Mouse (Mus musculus): ENCODE measurements at regions not wholly inside any gene's neighbourhood (a gene's known extent, or its start where the extent isn't known, plus 50 kb on each side); places are given as distances from the start of the nearest gene placed in this dataset.

DNA sequence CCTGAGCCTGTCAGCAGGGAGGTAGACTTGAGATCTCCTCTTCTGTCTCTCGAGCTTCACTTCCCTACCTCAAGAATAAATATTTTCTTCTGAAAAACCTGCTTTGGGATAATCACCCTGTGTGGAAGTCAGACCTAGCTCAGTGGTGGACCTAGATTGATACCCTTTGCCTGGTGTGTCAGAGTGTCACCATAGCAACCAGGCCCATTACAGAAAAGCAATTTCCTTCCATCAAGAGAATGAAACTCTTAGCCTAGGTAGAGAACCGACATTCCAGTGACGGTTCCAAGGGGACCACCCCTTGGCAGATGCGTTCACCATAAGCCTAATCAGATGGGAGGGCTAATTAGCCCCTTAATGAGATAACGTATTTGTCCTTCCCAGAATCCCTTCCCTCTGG lies 389.9 kb downstream of the Adam3 start:
- Histone ChIP-seq H3K36me3 (ENCODE audit: control insufficient read depth, insufficient read depth, low read length) (no peaks in the 10 kb centered on the region), H3K9me3 (ENCODE audit: control insufficient read depth, low read length) (no peaks in the 10 kb centered on the region), H3K27ac (ENCODE audit: low read depth, low read length) (no peak overlapping the region), H3K4me1 (replicated peaks; ENCODE audit: control insufficient read depth, insufficient read depth, low read length) (no peaks in the 10 kb centered on the region), H3K9ac (ENCODE audit: low read length) (no peak overlapping the region), H3K4me2 (ENCODE audit: low read depth, low read length, severe bottlenecking) (no peak overlapping the region), H3K4me3 (ENCODE audit: low read depth, low read length) (no peak overlapping the region), H3K27me3 (ENCODE audit: control insufficient read depth, insufficient read depth, low read length) (no peaks in the 10 kb centered on the region)
- 47% methylated on average over 5 of the region's 5 CpGs for WGBS
- DNase-seq (ENCODE audit: low spot score) (no peak), ATAC-seq (replicated peaks; ENCODE audit: low FRiP score) (no peak)

- DNase-seq (ENCODE audit: low spot score) (no peak), ATAC-seq (replicated peaks; ENCODE audit: low FRiP score) (no peak)
- Histone ChIP-seq H3K27me3 (ENCODE audit: control insufficient read depth, insufficient read depth, low read length) (no peaks in the 10 kb centered on the region), H3K4me1 (replicated peaks; ENCODE audit: control insufficient read depth, insufficient read depth, low read length) (no peaks in the 10 kb centered on the region), H3K9ac (ENCODE audit: low read length) (no peak overlapping the region), H3K27ac (ENCODE audit: low read depth, low read length) (no peak overlapping the region), H3K4me3 (ENCODE audit: low read depth, low read length) (no peak overlapping the region), H3K36me3 (ENCODE audit: control insufficient read depth, insufficient read depth, low read length) (no peaks in the 10 kb centered on the region), H3K4me2 (ENCODE audit: low read depth, low read length, severe bottlenecking) (no peak overlapping the region), H3K9me3 (ENCODE audit: control insufficient read depth, low read length) (no peaks in the 10 kb centered on the region)
- WGBS, result 85% methylated on average over 4 of the region's 4 CpGs
Observed at GRCm38 (mm10) chr8:24333705-24334104, 391.9 kb downstream of the Adam3 start.

- DNase-seq (ENCODE audit: low spot score), result no peak
- H3K4me2 ChIP-seq (ENCODE audit: low read depth, low read length, severe bottlenecking), result no peak overlapping the region
- WGBS, result 67% methylated on average over 4 of the region's 4 CpGs
- H3K27me3 ChIP-seq (ENCODE audit: control insufficient read depth, insufficient read depth, low read length), result no peaks in the 10 kb centered on the region
- no peaks in the 10 kb centered on the region for H3K4me1 ChIP-seq (replicated peaks; ENCODE audit: control insufficient read depth, insufficient read depth, low read length)
- no peak for ATAC-seq (replicated peaks; ENCODE audit: low FRiP score)
- no peaks in the 10 kb centered on the region for H3K36me3 ChIP-seq (ENCODE audit: control insufficient read depth, insufficient read depth, low read length)
- no peak overlapping the region for H3K9ac ChIP-seq (ENCODE audit: low read length)
- H3K27ac ChIP-seq (ENCODE audit: low read depth, low read length), result no peak overlapping the region
- H3K4me3 ChIP-seq (ENCODE audit: low read depth, low read length), result no peak overlapping the region
- no peaks in the 10 kb centered on the region for H3K9me3 ChIP-seq (ENCODE audit: control insufficient read depth, low read length)
Observed at GRCm38 (mm10) chr8:24310893-24311292, 414.8 kb downstream of the Adam3 start.

DNA sequence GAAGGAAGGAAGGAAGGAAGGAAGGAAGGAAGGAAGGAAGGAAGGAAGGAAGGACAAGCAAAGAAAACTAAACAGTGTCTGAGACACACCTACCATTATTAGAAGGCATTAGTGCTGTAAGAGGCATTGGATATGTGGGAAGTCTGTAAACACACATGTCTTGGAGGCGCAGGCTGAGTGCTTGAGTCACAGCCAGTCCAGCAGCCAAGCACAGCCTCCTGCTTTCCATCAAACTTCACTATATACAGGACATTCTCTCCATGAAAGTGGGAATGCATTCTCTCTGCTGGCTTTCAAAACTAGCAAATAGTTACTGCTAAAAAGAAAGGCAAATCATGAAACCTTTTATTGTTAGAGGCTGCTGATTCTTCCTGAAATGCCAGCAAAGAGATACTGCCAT lies 431.1 kb downstream of the Adam3 start:
- no peaks in the 10 kb centered on the region for H3K27me3 ChIP-seq (ENCODE audit: control insufficient read depth, insufficient read depth, low read length)
- H3K9ac ChIP-seq (ENCODE audit: low read length), result no peak overlapping the region
- ATAC-seq (replicated peaks; ENCODE audit: low FRiP score) (no peak), DNase-seq (ENCODE audit: low spot score) (no peak)
- no peak overlapping the region for H3K4me2 ChIP-seq (ENCODE audit: low read depth, low read length, severe bottlenecking)
- WGBS, result 86% methylated on average over 1 of the region's 1 CpGs
- 0 out of 2 replicates have a peak, but pooled peaks cover 2% of the 10 kb centered on the region for H3K4me1 ChIP-seq (replicated peaks; ENCODE audit: control insufficient read depth, insufficient read depth, low read length)
- H3K4me3 ChIP-seq (ENCODE audit: low read depth, low read length), result no peak overlapping the region
- H3K9me3 ChIP-seq (ENCODE audit: control insufficient read depth, low read length), result no peaks in the 10 kb centered on the region
- no peaks in the 10 kb centered on the region for H3K36me3 ChIP-seq (ENCODE audit: control insufficient read depth, insufficient read depth, low read length)
- H3K27ac ChIP-seq (ENCODE audit: low read depth, low read length), result no peak overlapping the region

- ATAC-seq (replicated peaks; ENCODE audit: low FRiP score) (no peak), DNase-seq (ENCODE audit: low spot score) (no peak)
- H3K9ac ChIP-seq (ENCODE audit: low read length), result no peak overlapping the region
- H3K4me1 ChIP-seq (replicated peaks; ENCODE audit: control insufficient read depth, insufficient read depth, low read length), result no peaks in the 10 kb centered on the region
- WGBS, result 92% methylated on average over 6 of the region's 6 CpGs
- H3K27me3 ChIP-seq (ENCODE audit: control insufficient read depth, insufficient read depth, low read length), result no peaks in the 10 kb centered on the region
- H3K4me2 ChIP-seq (ENCODE audit: low read depth, low read length, severe bottlenecking), result no peak overlapping the region
- H3K4me3 ChIP-seq (ENCODE audit: low read depth, low read length), result no peak overlapping the region
- H3K27ac ChIP-seq (ENCODE audit: low read depth, low read length), result no peak overlapping the region
- no peaks in the 10 kb centered on the region for H3K9me3 ChIP-seq (ENCODE audit: control insufficient read depth, low read length)
- H3K36me3 ChIP-seq (ENCODE audit: control insufficient read depth, insufficient read depth, low read length), result no peaks in the 10 kb centered on the region
Observed at GRCm38 (mm10) chr8:24287861-24288260, 437.8 kb downstream of the Adam3 start.

DNA sequence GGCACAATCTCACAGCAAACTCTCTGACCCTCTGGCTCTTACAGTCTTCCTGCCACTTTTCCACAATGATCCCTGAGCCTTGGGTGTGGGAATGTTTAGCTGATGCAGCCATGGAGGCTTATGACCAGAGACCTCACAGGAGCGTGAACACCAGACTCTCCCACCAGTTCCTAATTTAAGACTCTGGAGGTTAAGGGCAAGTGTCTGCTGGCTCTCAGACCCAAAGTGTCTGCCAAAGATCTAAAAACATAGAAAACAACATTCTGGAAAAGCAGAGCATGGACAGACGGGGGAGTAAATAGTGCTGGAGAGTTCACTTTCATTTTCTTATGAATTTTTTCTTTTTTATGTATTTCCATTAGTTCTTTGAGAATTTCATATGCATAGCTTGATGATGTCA lies 440.7 kb downstream of the Adam3 start:
- no peak overlapping the region for H3K9ac ChIP-seq (ENCODE audit: low read length)
- H3K9me3 ChIP-seq (ENCODE audit: control insufficient read depth, low read length), result no peaks in the 10 kb centered on the region
- H3K27me3 ChIP-seq (ENCODE audit: control insufficient read depth, insufficient read depth, low read length), result no peaks in the 10 kb centered on the region
- ATAC-seq (replicated peaks; ENCODE audit: low FRiP score), result no peak
- H3K4me2 ChIP-seq (ENCODE audit: low read depth, low read length, severe bottlenecking), result no peak overlapping the region
- H3K27ac ChIP-seq (ENCODE audit: low read depth, low read length), result no peak overlapping the region
- WGBS, result 86% methylated on average over 2 of the region's 2 CpGs
- no peak overlapping the region for H3K4me3 ChIP-seq (ENCODE audit: low read depth, low read length)
- no peaks in the 10 kb centered on the region for H3K36me3 ChIP-seq (ENCODE audit: control insufficient read depth, insufficient read depth, low read length)
- no peak for DNase-seq (ENCODE audit: low spot score)
- no peaks in the 10 kb centered on the region for H3K4me1 ChIP-seq (replicated peaks; ENCODE audit: control insufficient read depth, insufficient read depth, low read length)

DNA sequence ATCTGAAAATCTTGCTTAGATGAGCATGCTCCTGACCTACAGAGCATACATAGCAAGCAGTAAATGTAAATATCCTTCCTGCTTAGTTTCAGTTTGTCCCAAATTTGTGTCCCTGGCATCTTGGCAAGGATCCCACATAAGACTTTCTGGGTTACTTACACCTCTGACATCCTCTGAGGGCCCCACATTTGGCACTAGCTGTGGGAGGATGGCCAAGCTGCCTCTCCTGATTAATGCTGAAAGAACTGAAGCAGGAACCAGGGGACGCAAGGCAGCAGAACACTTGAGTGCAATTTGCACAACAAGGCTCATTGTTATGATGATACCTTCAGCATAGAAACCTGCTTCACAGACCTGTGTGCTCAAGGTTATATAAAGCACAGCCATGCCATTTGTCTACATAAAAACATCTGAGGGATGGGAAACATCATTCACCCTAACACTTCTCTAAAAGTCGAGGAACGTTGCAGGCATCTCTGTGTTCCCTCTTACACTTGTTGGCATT lies 441.7 kb downstream of the Adam3 start:
- Histone ChIP-seq H3K4me1 (replicated peaks; ENCODE audit: control insufficient read depth, insufficient read depth, low read length) (no peaks in the 10 kb centered on the region), H3K27ac (ENCODE audit: low read depth, low read length) (no peak overlapping the region), H3K27me3 (ENCODE audit: control insufficient read depth, insufficient read depth, low read length) (no peaks in the 10 kb centered on the region), H3K4me3 (ENCODE audit: low read depth, low read length) (no peak overlapping the region), H3K9ac (ENCODE audit: low read length) (no peak overlapping the region), H3K4me2 (ENCODE audit: low read depth, low read length, severe bottlenecking) (no peak overlapping the region), H3K36me3 (ENCODE audit: control insufficient read depth, insufficient read depth, low read length) (no peaks in the 10 kb centered on the region), H3K9me3 (ENCODE audit: control insufficient read depth, low read length) (no peaks in the 10 kb centered on the region)
- 82% methylated on average over 3 of the region's 3 CpGs for WGBS
- no peak for DNase-seq (ENCODE audit: low spot score)
- ATAC-seq (replicated peaks; ENCODE audit: low FRiP score), result no peak

GRCm38 (mm10) chr8:24280296-24280695 lies 445.4 kb downstream of the Adam3 start:
- WGBS, result 86% methylated on average over 4 of the region's 4 CpGs
- no peak overlapping the region for H3K27ac ChIP-seq (ENCODE audit: low read depth, low read length)

DNA sequence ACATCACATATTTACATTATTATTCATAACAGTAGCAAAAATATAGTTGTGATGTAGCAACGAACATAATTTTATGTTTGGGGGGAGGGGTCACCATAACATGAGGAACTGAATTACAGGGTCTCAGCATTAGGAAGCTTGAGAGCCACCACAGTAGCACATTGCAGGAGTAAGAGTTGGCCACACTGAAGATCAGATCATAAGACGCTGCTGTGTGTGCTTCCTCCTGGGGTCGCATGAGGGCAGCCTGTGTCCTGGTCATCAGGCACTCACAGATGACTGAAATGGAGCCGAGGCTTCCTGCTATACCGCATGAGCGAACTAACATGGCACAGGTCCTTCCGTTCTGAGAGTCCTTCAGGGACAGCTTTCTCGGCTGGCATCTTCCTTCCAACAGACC lies 447.3 kb downstream of the Adam3 start:
- no peaks in the 10 kb centered on the region for H3K9me3 ChIP-seq (ENCODE audit: control insufficient read depth, low read length)
- no peak overlapping the region for H3K9ac ChIP-seq (ENCODE audit: low read length)
- no peaks in the 10 kb centered on the region for H3K36me3 ChIP-seq (ENCODE audit: control insufficient read depth, insufficient read depth, low read length)
- ATAC-seq (replicated peaks; ENCODE audit: low FRiP score) (no peak), DNase-seq (ENCODE audit: low spot score) (no peak)
- no peak overlapping the region for H3K4me2 ChIP-seq (ENCODE audit: low read depth, low read length, severe bottlenecking)
- no peak overlapping the region for H3K27ac ChIP-seq (ENCODE audit: low read depth, low read length)
- no peaks in the 10 kb centered on the region for H3K27me3 ChIP-seq (ENCODE audit: control insufficient read depth, insufficient read depth, low read length)
- no peak overlapping the region for H3K4me3 ChIP-seq (ENCODE audit: low read depth, low read length)
- no peaks in the 10 kb centered on the region for H3K4me1 ChIP-seq (replicated peaks; ENCODE audit: control insufficient read depth, insufficient read depth, low read length)
- 86% methylated on average over 8 of the region's 8 CpGs for WGBS

More at GRCm38 (mm10) chr8:24280296-24280695, 445.4 kb downstream of the Adam3 start:
- H3K9me3 ChIP-seq (ENCODE audit: control insufficient read depth, low read length), result no peaks in the 10 kb centered on the region
- H3K36me3 ChIP-seq (ENCODE audit: control insufficient read depth, insufficient read depth, low read length), result no peaks in the 10 kb centered on the region
- H3K4me3 ChIP-seq (ENCODE audit: low read depth, low read length), result no peak overlapping the region
- no peaks in the 10 kb centered on the region for H3K27me3 ChIP-seq (ENCODE audit: control insufficient read depth, insufficient read depth, low read length)
- H3K4me2 ChIP-seq (ENCODE audit: low read depth, low read length, severe bottlenecking), result no peak overlapping the region
- no peak for DNase-seq (ENCODE audit: low spot score)
- no peaks in the 10 kb centered on the region for H3K4me1 ChIP-seq (replicated peaks; ENCODE audit: control insufficient read depth, insufficient read depth, low read length)
- H3K9ac ChIP-seq (ENCODE audit: low read length), result no peak overlapping the region
- no peak for ATAC-seq (replicated peaks; ENCODE audit: low FRiP score)

All from forebrain, embryonic 11.5 days (tissue).